Mouse (Mus musculus) heart, postnatal 0 days (tissue): ENCODE measurements around the gene Gm732. TPM values are rescaled to one million over a fixed set of nuclear protein-coding genes. Genes with fewer than 3 reads are reported as not detected.

Source experiments
- ATAC-seq: fragments of 200-750 bp; cut with Nextera tagmentation; 2 replicates; pipeline ENCODE4 v1.8.0; 2017; ENCODE audit warnings: low read depth, moderate number of reproducible peaks, moderate library complexity; ENCODE audit not compliant: insufficient read depth
- DNase-seq: peaks from one replicate; pipeline ENCODE4 v3.0.0-alpha.2; 2016; ENCODE audit warnings: low spot score
- H3K27ac ChIP-seq: fragments of 300-500 bp; sonication (generic); 2 replicates; pipeline ENCODE4 v1.5.1; 2014; ENCODE audit warnings: low read depth, mild to moderate bottlenecking
- H3K27me3 ChIP-seq: fragments of 300-500 bp; sonication (generic); 2 replicates; pipeline ENCODE4 v1.6.1; 2014; ENCODE audit warnings: low read length, mixed read lengths; ENCODE audit not compliant: control insufficient read depth, insufficient read depth
- H3K36me3 ChIP-seq: fragments of 300-500 bp; sonication (generic); replicated peaks from 2 replicates; pipeline ENCODE4 v1.6.1; 2014; ENCODE audit warnings: low read length, mixed read lengths; ENCODE audit not compliant: control insufficient read depth, insufficient read depth
- H3K4me1 ChIP-seq: fragments of 300-500 bp; sonication (generic); 2 replicates; pipeline ENCODE4 v1.6.1; 2014; ENCODE audit warnings: antibody characterized with exemption; ENCODE audit not compliant: control insufficient read depth, insufficient read depth
- H3K4me2 ChIP-seq: fragments of 300-500 bp; sonication (generic); 2 replicates; pipeline ENCODE4 v1.6.1; 2014; ENCODE audit warnings: low read depth, mild to moderate bottlenecking, low read length, moderate library complexity
- H3K4me3 ChIP-seq: fragments of 300-500 bp; sonication (generic); 2 replicates; pipeline ENCODE4 v1.5.1; 2014; ENCODE audit warnings: low read depth, low read length
- H3K9ac ChIP-seq: fragments of 300-500 bp; sonication (generic); replicated peaks from 2 replicates; pipeline ENCODE4 v1.6.1; 2014; ENCODE audit warnings: low read depth, low read length, mixed read lengths
- H3K9me3 ChIP-seq: fragments of 300-500 bp; sonication (generic); replicated peaks from 2 replicates; pipeline ENCODE4 v1.6.1; 2016; ENCODE audit warnings: low read length; ENCODE audit not compliant: control insufficient read depth
- CTCF ChIP-seq: IDR thresholded peaks from 2 replicates; pipeline ENCODE4 v1.5.1; 2016; ENCODE audit warnings: antibody characterized with exemption, control low read depth, low read depth
- EP300 ChIP-seq: IDR thresholded peaks from 2 replicates; pipeline ENCODE4 v1.6.1; 2016; ENCODE audit warnings: antibody characterized with exemption, low read depth
- WGBS: fragments of 180-500 bp; shearing (Covaris S2); extraction: QIAGEN DNeasy Blood & Tissue Kit; methylation state at CpG from one replicate; pipeline ENCODE4 v1.1.7; 2014; 5-methylcytosine and 5-hydroxymethylcytosine counted together
- polyA plus RNA-seq: library from polyadenylated mRNA; unstranded; fragments of >200 nt; fragmentation: Nextera tagmentation; extraction: Ambion mirVana; gene quantifications from 2 replicates; pipeline ENCODE4 v1.2.1, GENCODE M21; 2015
- total RNA-seq: library from RNA; depleted of rRNA; stranded (reverse); fragments of >200 nt; gene quantifications from 2 replicates; pipeline ENCODE4 v1.2.3, GENCODE M21; 2014; ENCODE audit warnings: low replicate concordance; rRNA removed

The Gm732 gene
- total RNA-seq (not detected in 2 replicates), polyA plus RNA-seq (not detected in 2 replicates)

- Histone ChIP-seq H3K9me3 (no peaks in the 10 kb centered on the region), H3K27ac (no peak within 1 kb of the TSS), H3K4me2 (no peak within 1 kb of the TSS), H3K4me1 (no peaks in the 10 kb centered on the region), H3K27me3 (no peaks in the 10 kb centered on the region), H3K36me3 (no peaks in the 10 kb centered on the region), H3K4me3 (no peak within 1 kb of the TSS), H3K9ac (no peak within 1 kb of the TSS)
- DNase-seq (no peak), ATAC-seq (no peak)
- TF ChIP-seq CTCF, result no peak
- TF ChIP-seq EP300, result no peak
- WGBS, result 59% methylated on average over 1 of the region's 1 CpGs
These were observed at the start of gene Gm732 for GRCm38 (mm10) chrX:107948365-107948764. Gm732 (minus strand) TSS chrX:107948465.

Other genes with a start within 250 kb of the Gm732 start
- 0.08 TPM in 1 of 2 replicates, not detected in the other for gene Tent5d, start 155.9 kb downstream of the Gm732 start, total RNA-seq
- 0.18 and 0.34 TPM in 2 replicates for gene Tent5d, start 155.9 kb downstream of the Gm732 start, polyA plus RNA-seq
- gene 2610002M06Rik, start 132.1 kb downstream of the Gm732 start, total RNA-seq, result 5.5 and 5.9 TPM in 2 replicates
- gene 2610002M06Rik, start 132.1 kb downstream of the Gm732 start, polyA plus RNA-seq, result 9.2 and 10.0 TPM in 2 replicates